ENCODE assay signal across 20 mouse cellular contexts in the genomic region with DNA sequence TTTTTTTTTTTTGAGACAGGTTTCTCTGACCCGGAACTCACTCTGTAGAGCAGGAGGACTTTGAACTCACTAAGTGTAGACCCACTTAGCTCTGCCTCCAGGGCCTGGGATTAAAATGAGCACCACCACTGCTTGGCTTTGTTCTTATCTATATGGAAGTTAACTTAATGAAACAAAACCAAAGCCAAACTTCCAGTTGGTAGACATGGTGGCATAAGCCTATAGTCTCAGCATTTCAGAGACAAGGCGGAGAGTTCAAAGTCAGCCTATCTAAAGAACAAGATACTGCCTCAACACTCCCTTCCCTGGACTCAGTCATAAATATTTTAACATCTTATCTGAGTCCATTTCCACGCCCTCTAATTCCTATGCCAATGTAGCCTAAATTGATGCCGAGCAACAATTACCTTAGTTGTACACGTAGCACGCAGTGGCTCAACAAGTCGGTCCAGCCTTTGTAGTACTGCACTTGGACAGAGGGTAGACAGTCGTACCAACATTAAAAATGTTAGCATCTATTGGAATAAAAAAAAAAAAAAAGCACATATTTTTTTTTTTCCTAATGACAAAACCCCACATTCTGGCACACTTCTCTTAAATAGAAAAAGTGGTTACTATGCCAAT.
"Had no signal": no experiment of that assay in that cellular context is flagged by ENCODE, and none has a peak within 500 bp of the region (broad histone marks: within the 10 kb centered on the region; RNA-seq: fewer than 3 reads in every experiment).

No protein-coding gene starts in this region.

- H3K27me3 ChIP-seq: kidney, embryonic 15.5 days; limb, embryonic 13.5 days; liver, embryonic 12.5 days; liver, embryonic 15.5 days; midbrain, embryonic 12.5 days; neural tube, embryonic 13.5 days had no signal

- H3K27ac ChIP-seq: kidney, embryonic 15.5 days; limb, embryonic 10.5 days; limb, embryonic 13.5 days; liver, embryonic 12.5 days; liver, embryonic 15.5 days; midbrain, embryonic 12.5 days; neural tube, embryonic 13.5 days had no signal

- H3K4me2 ChIP-seq: kidney, embryonic 15.5 days; limb, embryonic 13.5 days; liver, embryonic 12.5 days; liver, embryonic 15.5 days; midbrain, embryonic 12.5 days; neural tube, embryonic 13.5 days had no signal

- H3K4me3 ChIP-seq: kidney, embryonic 15.5 days; limb, embryonic 10.5 days; limb, embryonic 13.5 days; liver, embryonic 12.5 days; liver, embryonic 15.5 days; midbrain, embryonic 12.5 days; myocyte; neural tube, embryonic 13.5 days had no signal

- H3K9ac ChIP-seq: kidney, embryonic 15.5 days; limb, embryonic 13.5 days; liver, embryonic 12.5 days; liver, embryonic 15.5 days; midbrain, embryonic 12.5 days; neural tube, embryonic 13.5 days had no signal

- H3K9me3 ChIP-seq: kidney, embryonic 15.5 days; limb, embryonic 10.5 days; limb, embryonic 13.5 days; liver, embryonic 12.5 days; liver, embryonic 15.5 days; midbrain, embryonic 12.5 days; neural tube, embryonic 13.5 days had no signal

- DNase-seq: kidney, adult 18-20 months; kidney, postnatal 10 days; kidney, postnatal 4 days; liver; lung, adult 2 months; lung, postnatal 14 days; lung, postnatal 4 days; retina, postnatal 1 day; right cerebral cortex, postnatal 25 days; thymus, adult 18-20 months; thymus, postnatal 36 days had no signal

- ATAC-seq: liver, embryonic 12.5 days; midbrain, embryonic 16.5 days had no signal

- H3K4me1 ChIP-seq: kidney, embryonic 15.5 days; limb, embryonic 10.5 days; limb, embryonic 13.5 days; liver, embryonic 12.5 days; liver, embryonic 15.5 days; midbrain, embryonic 12.5 days; neural tube, embryonic 13.5 days had no signal
